Mouse (Mus musculus): ENCODE measurements around the gene Gm42715.

DNA sequence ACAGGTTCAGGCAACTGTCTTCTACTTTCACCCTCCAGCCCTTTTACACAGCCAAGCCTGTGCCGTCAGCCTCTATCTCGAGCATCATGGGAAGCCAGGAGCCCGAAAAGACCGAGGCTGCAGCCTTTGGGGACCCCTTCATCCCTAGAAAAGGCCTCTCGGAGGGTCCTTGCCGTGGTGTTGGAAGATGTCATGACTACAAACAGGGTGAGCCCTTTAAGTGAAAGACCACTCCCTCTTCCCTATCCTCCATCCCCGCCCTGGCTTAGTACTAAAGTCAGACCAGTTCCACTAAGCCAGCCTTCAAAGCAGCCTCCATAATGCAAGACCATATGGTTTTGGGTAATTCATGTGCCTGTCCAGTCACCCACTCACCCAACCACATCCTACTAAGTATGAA lies 47.3 kb upstream of the Gm42715 start:
- TF ChIP-seq POLR2A (IDR thresholded peaks at IDR 0.05; ENCODE audit: extremely low read depth, insufficient read depth, low read length) (no peak), CTCF (IDR thresholded peaks at IDR 0.05; ENCODE audit: low read depth, low read length) (no peak)
